Mouse (Mus musculus) forebrain, embryonic 14.5 days (tissue): Measurements from ENCODE around the gene Mamld1. TPM values are rescaled to one million over a fixed set of nuclear protein-coding genes. Genes with fewer than 3 reads are reported as not detected.

Experiments used
- ATAC-seq: fragments of 200-750 bp; cut with Nextera tagmentation; 2 replicates; pipeline ENCODE4 v1.8.0; 2017; ENCODE audit warnings: mild to moderate bottlenecking, moderate library complexity
- DNase-seq: peaks from one replicate; pipeline ENCODE4 v3.0.0-alpha.2; 2015; ENCODE audit warnings: low spot score
- H3K27ac ChIP-seq: fragments of 300-500 bp; sonication (generic); 2 replicates; pipeline ENCODE4 v1.5.1; 2014; ENCODE audit warnings: low read depth, mild to moderate bottlenecking, control low read depth, low read length, moderate library complexity
- H3K27me3 ChIP-seq: fragments of 300-500 bp; sonication (generic); replicated peaks from 2 replicates; pipeline ENCODE4 v1.6.1; 2014; ENCODE audit warnings: low read length, control low read depth, mixed read lengths; ENCODE audit not compliant: control insufficient read depth, insufficient read depth
- H3K36me3 ChIP-seq: fragments of 300-500 bp; sonication (generic); 2 replicates; pipeline ENCODE4 v1.6.1; 2014; ENCODE audit warnings: low read length, control low read depth; ENCODE audit not compliant: control insufficient read depth, insufficient read depth
- H3K4me1 ChIP-seq: fragments of 300-500 bp; sonication (generic); 2 replicates; pipeline ENCODE4 v1.6.1; 2014; ENCODE audit warnings: antibody characterized with exemption, low read length, control low read depth; ENCODE audit not compliant: control insufficient read depth, insufficient read depth
- H3K4me2 ChIP-seq: fragments of 300-500 bp; sonication (generic); 2 replicates; pipeline ENCODE4 v1.6.1; 2014; ENCODE audit warnings: mild to moderate bottlenecking, control low read depth, low read length
- H3K4me3 ChIP-seq: fragments of 300-500 bp; sonication (generic); 2 replicates; pipeline ENCODE4 v1.5.1; 2014; ENCODE audit warnings: low read depth, low read length, control low read depth
- H3K9ac ChIP-seq: fragments of 300-500 bp; sonication (generic); 2 replicates; pipeline ENCODE4 v1.6.1; 2014; ENCODE audit warnings: mild to moderate bottlenecking, low read length, control low read depth, moderate library complexity
- H3K9me3 ChIP-seq: fragments of 300-500 bp; sonication (generic); replicated peaks from 2 replicates; pipeline ENCODE4 v1.6.1; 2016; ENCODE audit warnings: low read length, control low read depth, mixed read lengths; ENCODE audit not compliant: control insufficient read depth
- WGBS: fragments of 180-500 bp; shearing (Covaris S2); extraction: QIAGEN DNeasy Blood & Tissue Kit; methylation state at CpG from one replicate; pipeline ENCODE4 v1.1.7; 2014; 5-methylcytosine and 5-hydroxymethylcytosine counted together
- polyA plus RNA-seq: library from polyadenylated mRNA; unstranded; fragments of >200 nt; fragmentation: Nextera tagmentation; extraction: Ambion mirVana; gene quantifications from 2 replicates; pipeline ENCODE4 v1.2.1, GENCODE M21; 2014

Mamld1 gene
- polyA plus RNA-seq, 1 experiment from 2014 or later = 7.5 TPM

DNA sequence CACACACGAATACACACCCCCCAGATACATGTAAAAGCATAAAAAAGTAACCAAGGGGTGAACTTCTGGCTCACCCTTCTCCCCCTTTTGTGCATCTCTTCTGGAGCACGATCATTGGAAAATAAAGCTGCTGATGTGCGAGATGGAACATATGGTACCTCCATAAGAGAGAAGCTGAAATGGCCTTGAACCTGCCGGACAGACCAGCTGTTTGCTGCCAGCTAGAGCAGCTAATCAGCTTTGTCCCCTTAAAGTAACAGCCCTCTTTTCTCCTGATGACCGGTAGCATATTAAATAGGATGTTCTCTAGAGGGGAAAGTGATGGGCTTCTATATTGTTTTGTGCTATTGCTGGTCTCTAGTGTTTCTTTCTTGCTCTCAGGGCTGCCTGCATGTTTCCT is 3.2 kb downstream of the Mamld1 start:
- peak overlapping the region; percentile 9; the same call in 1 of the 2 replicates for H3K4me3 ChIP-seq
- no peak for ATAC-seq

DNA sequence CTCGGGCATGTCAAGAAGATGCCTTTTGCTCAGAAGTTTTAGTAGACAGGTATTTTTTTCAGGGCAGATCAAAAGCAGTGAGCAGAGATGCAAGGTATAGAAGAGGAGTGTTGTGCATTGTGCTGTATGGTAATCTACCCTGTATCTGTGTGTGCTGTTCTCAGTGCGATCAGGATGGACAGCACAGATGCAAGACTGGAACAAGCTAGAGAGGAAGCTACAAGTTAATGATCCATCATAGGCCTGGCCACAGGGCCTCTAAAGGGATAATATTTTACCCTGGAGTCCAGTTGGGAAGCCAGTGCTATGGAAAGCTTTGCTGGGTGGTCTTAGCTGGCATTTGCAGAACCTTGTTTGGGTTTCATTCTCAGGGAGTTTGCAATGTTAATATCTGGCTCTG is 6.9 kb downstream of the Mamld1 start:
- H3K36me3 ChIP-seq = no peaks in the 10 kb centered on the region
- DNase-seq (no peak), ATAC-seq (no peak)
- H3K27ac ChIP-seq = no peak overlapping the region
- no peaks in the 10 kb centered on the region for H3K27me3 ChIP-seq
- H3K9ac ChIP-seq = no peak overlapping the region
- H3K9me3 ChIP-seq = no peaks in the 10 kb centered on the region
- no peak overlapping the region for H3K4me3 ChIP-seq
- peaks cover 5% of the 10 kb centered on the region; the same call in 1 of the 2 replicates for H3K4me1 ChIP-seq
- no peak overlapping the region for H3K4me2 ChIP-seq
- WGBS = 81% methylated on average over 2 of the region's 2 CpGs

More for the DNA sequence above, 3.2 kb downstream of the Mamld1 start:
- Histone ChIP-seq H3K27me3 (no peaks in the 10 kb centered on the region), H3K36me3 (no peaks in the 10 kb centered on the region), H3K27ac (peak overlapping the region; percentile 55; the same call in 1 of the 2 replicates), H3K4me1 (peaks cover 5% of the 10 kb centered on the region; the same call in 1 of the 2 replicates), H3K9ac (no peak overlapping the region; the same call in 1 of the 2 replicates), H3K4me2 (peak overlapping the region; percentile 65), H3K9me3 (no peaks in the 10 kb centered on the region)
- DNase-seq = peak; percentile 27
- 40% methylated on average over 5 of the region's 5 CpGs for WGBS

DNA sequence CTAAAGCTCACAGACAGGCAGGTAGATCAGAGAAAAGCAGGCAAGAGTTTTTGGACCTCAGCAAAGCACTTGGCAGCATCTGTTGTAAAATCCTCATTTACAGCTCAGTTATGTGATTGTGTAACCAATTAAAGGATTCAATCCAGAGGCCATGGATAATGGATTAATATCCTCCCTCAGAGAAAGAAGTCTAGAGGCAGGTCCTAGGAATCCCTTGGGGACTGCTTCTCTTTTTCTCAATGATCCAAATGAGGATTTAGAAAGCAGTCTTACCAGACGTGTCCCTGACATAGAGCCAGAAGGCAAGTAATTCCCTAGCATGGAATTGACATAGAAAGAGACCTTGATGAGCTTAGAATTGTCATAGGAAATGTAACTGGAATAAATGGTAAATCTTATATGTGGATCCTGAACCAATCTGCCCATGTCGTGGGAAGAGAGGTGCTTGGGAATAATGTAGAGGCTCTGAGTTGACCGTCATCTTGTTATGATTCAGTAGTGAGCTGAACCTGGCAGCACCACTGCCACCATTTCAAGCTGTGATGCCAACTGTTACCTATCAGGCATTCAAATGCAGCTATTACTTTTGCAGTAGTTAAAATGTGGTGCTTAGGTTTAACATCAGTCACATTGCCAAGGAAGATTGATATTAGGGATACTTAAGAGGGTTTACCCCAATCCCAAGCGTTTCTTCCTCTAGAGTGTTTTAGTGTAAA is 35.2 kb downstream of the Mamld1 start:
- Histone ChIP-seq H3K9ac (no peak overlapping the region), H3K4me2 (no peak overlapping the region), H3K36me3 (no peaks in the 10 kb centered on the region), H3K27me3 (no peaks in the 10 kb centered on the region), H3K27ac (no peak overlapping the region), H3K4me3 (no peak overlapping the region), H3K4me1 (no peaks in the 10 kb centered on the region), H3K9me3 (no peaks in the 10 kb centered on the region)
- WGBS = 72% methylated on average over 4 of the region's 4 CpGs
- DNase-seq (peak; percentile 7), ATAC-seq (no peak)

DNA sequence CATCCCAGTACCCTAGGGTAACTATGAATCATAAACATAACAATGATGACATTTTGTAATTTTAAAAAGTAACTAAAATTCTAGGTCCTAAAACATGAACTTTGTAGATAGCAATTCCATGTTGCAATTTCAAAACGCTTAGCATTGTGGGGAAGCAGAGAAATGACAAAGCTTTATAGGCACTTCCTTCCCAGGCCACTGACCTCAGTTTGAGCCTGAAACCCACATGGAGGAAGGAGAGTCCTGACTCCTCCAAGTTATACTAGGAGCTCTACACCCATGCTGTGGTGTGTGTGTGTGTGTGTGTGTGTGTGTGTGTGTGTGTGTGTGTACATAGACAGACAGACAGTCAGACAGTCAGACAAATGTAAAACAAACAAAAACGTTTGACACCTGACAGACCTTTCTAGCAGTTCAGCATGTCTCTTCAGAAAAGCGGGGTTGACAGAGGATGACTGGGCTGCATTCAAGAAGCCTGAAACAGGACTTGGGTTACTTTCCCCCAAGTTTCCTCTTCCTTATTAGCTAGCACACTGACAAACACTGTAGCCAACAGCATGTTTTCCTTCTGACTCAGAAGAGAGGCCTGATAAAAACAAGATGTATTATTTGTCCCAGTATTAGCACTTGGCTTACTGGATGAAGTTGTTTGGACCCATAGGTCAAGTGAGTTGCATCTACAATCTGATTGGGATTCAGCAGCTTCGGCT is 37.5 kb downstream of the Mamld1 start:
- no peaks in the 10 kb centered on the region for H3K27me3 ChIP-seq
- no peaks in the 10 kb centered on the region for H3K9me3 ChIP-seq
- H3K36me3 ChIP-seq = no peaks in the 10 kb centered on the region
- H3K4me3 ChIP-seq = no peak overlapping the region
- DNase-seq = no peak
- H3K9ac ChIP-seq = no peak overlapping the region
- 60% methylated on average over 4 of the region's 4 CpGs for WGBS
- H3K4me1 ChIP-seq = no peaks in the 10 kb centered on the region
- H3K27ac ChIP-seq = no peak overlapping the region
- ATAC-seq = no peak
- H3K4me2 ChIP-seq = no peak overlapping the region

DNA sequence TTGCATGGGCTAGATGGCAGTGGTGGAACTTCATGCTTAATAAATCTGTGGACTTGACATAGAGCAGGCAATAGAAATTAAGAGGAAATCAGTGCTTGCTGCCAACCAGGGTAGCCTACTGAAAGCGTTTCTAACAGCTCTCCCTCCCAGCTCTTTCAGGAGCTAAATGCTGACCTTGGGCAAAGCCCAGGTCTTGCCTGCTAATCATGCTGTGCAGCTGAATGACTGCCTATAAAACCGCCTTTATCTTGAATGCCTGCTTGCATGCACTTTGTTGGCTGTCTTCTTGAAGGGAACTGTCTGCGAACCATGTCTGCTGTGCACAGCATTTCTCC is 38.0 kb downstream of the Mamld1 start:
- H3K36me3 ChIP-seq = no peaks in the 10 kb centered on the region
- no peak overlapping the region for H3K27ac ChIP-seq
- H3K4me3 ChIP-seq = no peak overlapping the region
- DNase-seq = peak; percentile 25
- ATAC-seq = no peak
- no peak overlapping the region for H3K4me2 ChIP-seq
- no peaks in the 10 kb centered on the region for H3K27me3 ChIP-seq
- 45% methylated on average over 3 of the region's 3 CpGs for WGBS
- H3K4me1 ChIP-seq = no peaks in the 10 kb centered on the region
- no peaks in the 10 kb centered on the region for H3K9me3 ChIP-seq
- H3K9ac ChIP-seq = no peak overlapping the region

DNA sequence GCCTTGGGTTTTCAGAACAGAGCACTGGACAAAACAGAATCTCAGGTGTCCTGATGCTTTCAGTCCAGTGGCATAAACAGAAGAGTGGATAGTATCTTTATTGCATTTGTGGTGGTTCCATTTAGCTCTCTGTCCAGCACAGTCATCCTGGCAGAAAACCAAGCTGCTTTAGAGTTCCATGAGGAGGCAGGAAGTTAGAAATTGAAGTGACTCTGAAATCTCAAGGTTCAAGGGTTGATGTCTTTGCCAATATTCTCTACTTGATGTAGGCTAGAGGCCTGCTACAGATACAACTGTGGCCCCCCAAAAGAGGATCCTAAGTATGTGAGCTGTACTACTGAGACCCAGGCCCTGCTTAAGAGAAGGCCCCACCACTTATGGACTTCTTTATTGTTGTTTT is 55.8 kb downstream of the Mamld1 start:
- Histone ChIP-seq H3K4me1 (no peaks in the 10 kb centered on the region), H3K9ac (no peak overlapping the region), H3K4me3 (no peak overlapping the region), H3K27ac (no peak overlapping the region), H3K4me2 (no peak overlapping the region), H3K9me3 (no peaks in the 10 kb centered on the region), H3K27me3 (no peaks in the 10 kb centered on the region), H3K36me3 (no peaks in the 10 kb centered on the region)
- ATAC-seq (no peak), DNase-seq (no peak)

DNA sequence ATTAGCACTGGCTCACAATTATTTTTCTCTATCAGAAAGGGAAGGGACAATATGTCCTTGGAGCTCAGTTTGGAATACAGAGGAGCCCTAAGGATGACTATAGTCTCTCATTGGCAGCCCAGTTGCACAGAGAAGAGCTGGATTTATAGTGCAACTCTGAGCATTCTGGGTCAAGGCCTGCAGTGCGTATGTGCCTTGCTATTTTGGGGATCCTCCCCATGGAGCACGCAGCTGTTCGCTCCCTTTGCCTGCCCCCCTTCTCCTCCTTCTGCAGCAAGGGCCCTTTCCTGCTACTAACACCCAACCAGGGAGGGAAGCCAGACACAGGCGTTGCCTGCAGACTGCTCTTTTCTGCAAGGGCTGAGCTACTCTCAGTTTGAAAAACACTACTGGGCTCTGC is 56.3 kb downstream of the Mamld1 start:
- no peak overlapping the region for H3K9ac ChIP-seq
- no peak for DNase-seq
- no peaks in the 10 kb centered on the region for H3K27me3 ChIP-seq
- H3K4me1 ChIP-seq = no peaks in the 10 kb centered on the region
- H3K9me3 ChIP-seq = no peaks in the 10 kb centered on the region
- H3K36me3 ChIP-seq = no peaks in the 10 kb centered on the region
- no peak for ATAC-seq
- no peak overlapping the region for H3K4me2 ChIP-seq
- no peak overlapping the region for H3K4me3 ChIP-seq
- WGBS = 79% methylated on average over 4 of the region's 4 CpGs
- no peak overlapping the region for H3K27ac ChIP-seq

DNA sequence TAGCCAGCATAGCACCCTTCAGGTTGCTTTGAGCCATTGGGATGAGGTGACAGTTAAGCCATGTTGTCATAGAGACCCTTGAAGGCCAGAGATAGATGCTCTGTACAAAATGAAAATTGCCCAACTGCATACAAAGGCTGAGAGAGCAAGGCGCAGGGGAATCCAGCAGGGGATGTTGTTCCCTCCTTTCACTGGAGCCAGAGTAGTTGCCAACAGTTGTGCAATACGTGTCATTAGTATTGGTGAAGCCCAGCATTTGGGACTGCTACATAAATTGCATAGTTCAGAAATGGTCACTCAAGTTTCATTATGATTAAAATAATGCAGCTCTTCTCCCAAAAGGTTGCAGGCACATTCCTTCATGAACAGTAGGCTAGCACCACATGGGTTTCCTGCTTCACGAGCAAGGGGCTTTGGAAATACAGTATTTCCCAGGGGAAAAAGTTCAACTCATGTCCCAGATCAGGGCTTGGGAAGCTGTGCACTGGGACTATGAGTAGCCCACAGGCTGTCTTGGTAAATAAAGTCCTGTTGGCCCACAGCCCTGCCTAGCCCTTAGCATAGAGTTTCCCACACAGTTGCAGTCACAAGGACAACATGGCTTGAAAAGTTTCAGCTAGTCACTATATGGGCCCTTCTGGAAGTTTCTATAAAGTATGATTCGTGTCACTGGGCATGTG is 58.1 kb downstream of the Mamld1 start:
- H3K4me3 ChIP-seq = no peak overlapping the region
- ATAC-seq = no peak
- 83% methylated on average over 4 of the region's 4 CpGs for WGBS

DNA sequence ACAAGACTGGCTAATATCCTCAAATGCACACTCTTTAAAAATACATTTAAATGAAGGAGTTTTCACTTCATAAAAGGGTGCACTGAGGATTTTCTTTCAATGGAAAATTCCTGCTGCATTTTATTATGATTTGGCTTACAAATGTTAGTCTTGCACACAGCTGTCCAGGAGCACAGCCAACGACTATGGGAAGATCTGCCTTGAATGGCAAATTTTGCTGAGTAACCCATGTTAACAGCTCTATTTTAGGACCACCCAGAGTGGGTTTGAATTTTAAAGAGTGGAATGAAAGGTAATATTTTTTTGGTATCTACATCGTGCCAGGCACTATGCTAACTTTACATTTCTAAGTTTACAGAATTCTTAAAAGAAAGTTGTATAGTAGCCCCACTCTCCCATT is 60.3 kb downstream of the Mamld1 start:
- 67% methylated on average over 2 of the region's 2 CpGs for WGBS
- no peak for ATAC-seq
- no peaks in the 10 kb centered on the region for H3K4me1 ChIP-seq

More for the DNA sequence above, 58.1 kb downstream of the Mamld1 start:
- H3K27ac ChIP-seq = no peak overlapping the region
- no peaks in the 10 kb centered on the region for H3K9me3 ChIP-seq
- no peak overlapping the region for H3K4me2 ChIP-seq
- no peaks in the 10 kb centered on the region for H3K27me3 ChIP-seq
- H3K36me3 ChIP-seq = no peaks in the 10 kb centered on the region
- no peaks in the 10 kb centered on the region for H3K4me1 ChIP-seq
- H3K9ac ChIP-seq = no peak overlapping the region
- DNase-seq = no peak

More for the DNA sequence above, 60.3 kb downstream of the Mamld1 start:
- Histone ChIP-seq H3K4me3 (no peak overlapping the region), H3K27me3 (no peaks in the 10 kb centered on the region), H3K27ac (no peak overlapping the region), H3K9me3 (no peaks in the 10 kb centered on the region), H3K4me2 (no peak overlapping the region), H3K36me3 (no peaks in the 10 kb centered on the region), H3K9ac (no peak overlapping the region)
- DNase-seq = no peak
